Mouse (Mus musculus) heart, adult 2 months (tissue): Measurements from ENCODE around the gene Cdk14.
A peak's percentile ranks its signal among the peaks of the same experiment; 100 is the strongest.

Experiments
- CTCF ChIP-seq: fragments of 200-600 bp; IDR thresholded peaks from 2 replicates; pipeline ENCODE4 v1.8.1; 2022; ENCODE audit warnings: antibody characterized with exemption, mild to moderate bottlenecking, moderate library complexity
- EP300 ChIP-seq: fragments of 200-500 bp; IDR thresholded peaks from 2 replicates; pipeline ENCODE4 v1.6.1; 2011; ENCODE audit warnings: low read depth, low read length, control low read depth; ENCODE audit not compliant: insufficient read depth
- POLR2A ChIP-seq: fragments of 200-500 bp; IDR thresholded peaks from 2 replicates; pipeline ENCODE4 v1.6.1; 2011; ENCODE audit warnings: mild to moderate bottlenecking, low read depth, low read length, control low read depth; ENCODE audit not compliant: insufficient read depth

- TF ChIP-seq POLR2A (no peak), CTCF (peak; percentile 99), EP300 (peak; percentile 65)
Observed at GRCm38 (mm10) chr5:4962063-4962610, 458.0 kb downstream of the Cdk14 start.
